Mouse (Mus musculus): ENCODE results near the gene Mroh3. TPM values are rescaled to one million over a fixed set of nuclear protein-coding genes. Genes with fewer than 3 reads are reported as not detected.

Mroh3 gene
- polyA plus RNA-seq, 1 experiment = not detected

DNA sequence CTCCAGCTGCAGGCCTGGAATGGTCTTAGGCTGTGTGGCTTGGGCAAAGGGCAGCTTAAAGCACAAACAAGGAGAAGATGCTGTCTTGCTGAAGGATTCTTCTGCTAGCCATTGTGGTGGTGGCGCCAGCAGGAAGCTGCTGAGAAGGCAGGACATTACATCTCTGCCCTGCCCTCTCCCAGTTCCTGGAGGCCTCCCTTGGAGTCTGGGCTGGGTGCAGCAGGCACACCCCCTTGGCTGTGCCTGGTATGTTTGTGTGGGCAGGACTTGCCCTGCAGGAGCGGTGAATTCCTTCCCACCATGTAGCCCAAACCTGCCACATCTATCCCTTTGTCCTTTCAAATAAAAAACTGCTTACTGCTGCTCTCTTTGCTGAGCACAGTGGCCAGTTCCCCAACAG, 35.5 kb downstream of the Mroh3 start:
- H3K27ac ChIP-seq (ENCODE audit: control insufficient read depth, insufficient read depth, low read depth, low read length, poor library complexity) = no peak overlapping the region
- H3K4me1 ChIP-seq (ENCODE audit: control insufficient read depth, insufficient read depth, low read length) = no peaks in the 10 kb centered on the region
- H3K4me3 ChIP-seq (replicated peaks; ENCODE audit: control insufficient read depth, low read depth, low read length) = no peak overlapping the region
- TF ChIP-seq CTCF (IDR thresholded peaks at IDR 0.05; ENCODE audit: control insufficient read depth, insufficient read depth, low read length) (no peak), POLR2A (IDR thresholded peaks at IDR 0.05; ENCODE audit: borderline replicate concordance, control insufficient read depth, low read depth, low read length) (no peak)
- 74% methylated on average over 2 of the region's 2 CpGs for WGBS

DNA sequence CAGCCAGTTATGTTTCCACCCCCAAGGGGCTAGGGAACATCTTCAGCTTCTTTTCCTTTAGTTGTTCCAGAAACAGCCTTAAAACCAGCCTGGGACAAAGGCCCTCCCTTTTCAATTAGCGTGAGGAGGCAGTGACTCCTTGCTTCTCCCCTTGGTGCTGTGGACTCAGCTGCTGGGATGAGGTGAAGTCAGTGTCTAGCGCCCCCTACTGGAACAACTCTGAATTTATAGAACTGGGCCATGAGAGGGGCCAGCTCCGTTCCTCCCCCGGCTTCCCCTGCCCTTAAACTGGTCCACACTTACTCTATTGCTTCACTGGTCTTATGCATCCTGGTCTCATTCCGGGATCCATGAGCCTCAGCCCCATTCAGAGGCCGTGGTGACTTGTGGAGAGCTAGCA, 37.4 kb downstream of the Mroh3 start:
- H3K4me3 ChIP-seq (replicated peaks; ENCODE audit: control insufficient read depth, low read depth, low read length) = no peak overlapping the region
- no peak overlapping the region for H3K27ac ChIP-seq (ENCODE audit: control insufficient read depth, insufficient read depth, low read depth, low read length, poor library complexity)
- no peaks in the 10 kb centered on the region for H3K4me1 ChIP-seq (ENCODE audit: control insufficient read depth, insufficient read depth, low read length)
- 34% methylated on average over 6 of the region's 6 CpGs for WGBS
- peak; percentile 79 for TF ChIP-seq CTCF (IDR thresholded peaks at IDR 0.05; ENCODE audit: control insufficient read depth, insufficient read depth, low read length)
- no peak for TF ChIP-seq POLR2A (IDR thresholded peaks at IDR 0.05; ENCODE audit: borderline replicate concordance, control insufficient read depth, low read depth, low read length)

DNA sequence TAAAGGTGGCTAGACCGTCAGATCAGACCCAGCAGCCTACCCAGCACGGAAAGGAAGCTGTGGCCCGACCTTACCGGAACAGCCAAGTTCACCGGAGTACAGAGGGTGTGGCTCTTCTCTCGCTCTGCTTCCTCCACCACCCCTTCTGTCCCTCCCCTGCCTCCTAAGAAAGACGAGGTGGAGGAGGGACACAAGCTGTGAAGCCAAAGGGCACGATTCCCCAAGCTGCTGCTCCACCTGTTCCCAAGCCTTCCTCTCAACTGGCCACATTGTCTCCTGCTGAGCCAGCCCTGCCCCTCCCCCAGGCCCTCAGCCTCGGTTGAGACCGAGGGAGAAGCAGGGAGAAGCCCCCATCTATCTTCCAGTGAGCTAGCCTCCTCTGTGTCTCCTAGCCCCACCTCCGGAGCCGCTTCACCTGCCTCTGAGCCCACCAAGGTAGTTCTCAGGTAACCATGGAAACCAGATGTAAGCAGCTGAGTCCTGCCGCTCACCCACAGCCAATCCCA, 38.5 kb downstream of the Mroh3 start:
- Histone ChIP-seq H3K4me3 (replicated peaks; ENCODE audit: control insufficient read depth, low read depth, low read length) (no peak overlapping the region), H3K4me1 (ENCODE audit: control insufficient read depth, insufficient read depth, low read length) (peaks cover 2% of the 10 kb centered on the region), H3K27ac (ENCODE audit: control insufficient read depth, insufficient read depth, low read depth, low read length, poor library complexity) (no peak overlapping the region)
- WGBS = 26% methylated on average over 13 of the region's 13 CpGs
- no peak for TF ChIP-seq CTCF (IDR thresholded peaks at IDR 0.05; ENCODE audit: control insufficient read depth, insufficient read depth, low read length)
- TF ChIP-seq POLR2A (IDR thresholded peaks at IDR 0.05; ENCODE audit: borderline replicate concordance, control insufficient read depth, low read depth, low read length) = 0 out of 2 replicates have a peak, but pooled peaks have one; percentile 9

DNA sequence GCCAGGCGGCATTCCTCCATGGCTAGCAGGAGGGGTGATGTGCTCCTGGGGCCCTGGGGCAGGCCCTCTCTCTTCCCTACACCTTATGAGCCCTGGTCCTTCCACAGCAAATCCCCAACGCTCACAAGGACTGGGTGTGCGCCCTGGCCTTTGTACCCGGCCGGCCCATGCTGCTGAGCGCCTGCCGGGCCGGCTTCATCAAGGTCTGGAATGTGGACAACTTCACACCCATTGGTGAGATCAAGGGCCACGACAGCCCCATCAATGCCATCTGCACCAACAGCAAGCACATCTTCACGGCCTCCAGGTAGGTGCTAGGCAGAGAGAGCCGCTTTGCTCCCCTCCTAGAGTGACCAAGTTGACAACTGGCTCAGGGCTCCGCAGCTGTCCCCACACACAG, 39.9 kb downstream of the Mroh3 start:
- Histone ChIP-seq H3K4me3 (replicated peaks; ENCODE audit: control insufficient read depth, low read depth, low read length) (no peak overlapping the region), H3K27ac (ENCODE audit: control insufficient read depth, insufficient read depth, low read depth, low read length, poor library complexity) (no peak overlapping the region), H3K4me1 (ENCODE audit: control insufficient read depth, insufficient read depth, low read length) (peaks cover 3% of the 10 kb centered on the region)
- TF ChIP-seq CTCF (IDR thresholded peaks at IDR 0.05; ENCODE audit: control insufficient read depth, insufficient read depth, low read length) (no peak), POLR2A (IDR thresholded peaks at IDR 0.05; ENCODE audit: borderline replicate concordance, control insufficient read depth, low read depth, low read length) (no peak)
- 93% methylated on average over 12 of the region's 12 CpGs for WGBS

DNA sequence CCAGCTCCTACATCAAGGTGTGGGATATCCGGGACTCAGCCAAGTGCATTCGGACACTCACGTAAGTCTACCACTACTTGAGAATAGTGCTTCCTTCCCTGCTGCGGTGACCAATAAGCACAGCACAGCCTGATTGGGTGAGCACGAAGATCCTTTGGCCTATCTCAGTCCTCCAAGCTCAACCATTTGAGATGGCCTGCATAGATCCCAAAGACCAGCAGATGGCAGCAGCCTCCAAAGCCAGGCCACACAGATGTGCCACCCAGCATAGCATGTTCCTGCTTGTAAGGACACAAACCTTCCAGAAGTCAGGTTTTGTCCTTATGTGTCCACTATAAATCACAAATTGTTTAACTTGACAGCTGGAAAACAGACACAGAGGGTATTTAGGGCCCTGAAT, 42.5 kb downstream of the Mroh3 start:
- no peak overlapping the region for H3K4me3 ChIP-seq (replicated peaks; ENCODE audit: control insufficient read depth, low read depth, low read length)
- TF ChIP-seq POLR2A (IDR thresholded peaks at IDR 0.05; ENCODE audit: borderline replicate concordance, control insufficient read depth, low read depth, low read length) (no peak), CTCF (IDR thresholded peaks at IDR 0.05; ENCODE audit: control insufficient read depth, insufficient read depth, low read length) (peak; percentile 89)
- peaks cover 3% of the 10 kb centered on the region for H3K4me1 ChIP-seq (ENCODE audit: control insufficient read depth, insufficient read depth, low read length)
- H3K27ac ChIP-seq (ENCODE audit: control insufficient read depth, insufficient read depth, low read depth, low read length, poor library complexity) = no peak overlapping the region
- WGBS = 15% methylated on average over 5 of the region's 5 CpGs

DNA sequence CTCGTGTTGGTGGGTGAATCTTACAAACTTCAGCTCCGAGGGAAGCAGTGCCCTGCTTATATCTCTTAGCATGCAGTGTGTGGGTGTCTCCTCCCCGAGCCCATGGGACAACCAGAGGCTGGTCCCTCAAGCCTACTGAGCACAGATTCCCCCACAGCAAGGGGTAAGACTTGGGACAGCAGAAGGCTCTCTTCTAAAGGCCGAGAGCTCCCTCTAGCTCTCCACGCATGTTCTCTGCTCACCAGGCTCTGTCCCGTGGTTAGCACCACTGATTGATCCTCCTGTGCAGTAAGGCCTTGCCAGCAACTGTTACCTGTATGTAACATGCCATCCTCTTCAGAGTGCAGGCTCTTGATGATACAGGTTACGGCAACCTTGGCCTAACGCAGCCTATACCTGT, 45.0 kb downstream of the Mroh3 start:
- H3K4me1 ChIP-seq (ENCODE audit: control insufficient read depth, insufficient read depth, low read length) = peaks cover 3% of the 10 kb centered on the region
- WGBS = 83% methylated on average over 8 of the region's 8 CpGs
- H3K4me3 ChIP-seq (replicated peaks; ENCODE audit: control insufficient read depth, low read depth, low read length) = no peak overlapping the region
- peak; percentile 34; the same call in 1 of the 2 replicates for TF ChIP-seq CTCF (IDR thresholded peaks at IDR 0.05; ENCODE audit: control insufficient read depth, insufficient read depth, low read length)
- no peak for TF ChIP-seq POLR2A (IDR thresholded peaks at IDR 0.05; ENCODE audit: borderline replicate concordance, control insufficient read depth, low read depth, low read length)
- no peak overlapping the region for H3K27ac ChIP-seq (ENCODE audit: control insufficient read depth, insufficient read depth, low read depth, low read length, poor library complexity)

DNA sequence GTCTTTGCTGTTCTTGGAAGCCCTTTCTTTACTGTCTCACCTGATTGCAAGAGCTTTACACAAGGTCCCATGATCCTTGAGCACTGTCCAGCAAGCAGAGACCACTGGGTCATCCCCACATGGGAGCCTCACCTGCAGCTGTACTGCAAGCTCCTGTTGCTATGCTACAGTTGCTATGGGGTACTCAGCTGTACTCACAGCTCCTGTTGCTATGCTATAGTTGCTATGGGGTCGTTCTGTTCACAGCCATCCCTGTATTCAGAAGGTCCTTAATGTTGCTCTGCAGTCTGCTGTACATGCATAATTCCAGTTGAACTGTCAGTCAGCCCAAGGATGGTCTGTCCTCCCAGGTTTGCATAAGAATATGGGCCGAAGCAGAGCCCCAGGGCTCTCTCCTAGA, 47.2 kb downstream of the Mroh3 start:
- WGBS = 76% methylated on average over 2 of the region's 2 CpGs
- Histone ChIP-seq H3K4me1 (ENCODE audit: control insufficient read depth, insufficient read depth, low read length) (peaks cover 3% of the 10 kb centered on the region), H3K27ac (ENCODE audit: control insufficient read depth, insufficient read depth, low read depth, low read length, poor library complexity) (no peak overlapping the region), H3K4me3 (replicated peaks; ENCODE audit: control insufficient read depth, low read depth, low read length) (no peak overlapping the region)
- TF ChIP-seq CTCF (IDR thresholded peaks at IDR 0.05; ENCODE audit: control insufficient read depth, insufficient read depth, low read length) (no peak), POLR2A (IDR thresholded peaks at IDR 0.05; ENCODE audit: borderline replicate concordance, control insufficient read depth, low read depth, low read length) (no peak)

DNA sequence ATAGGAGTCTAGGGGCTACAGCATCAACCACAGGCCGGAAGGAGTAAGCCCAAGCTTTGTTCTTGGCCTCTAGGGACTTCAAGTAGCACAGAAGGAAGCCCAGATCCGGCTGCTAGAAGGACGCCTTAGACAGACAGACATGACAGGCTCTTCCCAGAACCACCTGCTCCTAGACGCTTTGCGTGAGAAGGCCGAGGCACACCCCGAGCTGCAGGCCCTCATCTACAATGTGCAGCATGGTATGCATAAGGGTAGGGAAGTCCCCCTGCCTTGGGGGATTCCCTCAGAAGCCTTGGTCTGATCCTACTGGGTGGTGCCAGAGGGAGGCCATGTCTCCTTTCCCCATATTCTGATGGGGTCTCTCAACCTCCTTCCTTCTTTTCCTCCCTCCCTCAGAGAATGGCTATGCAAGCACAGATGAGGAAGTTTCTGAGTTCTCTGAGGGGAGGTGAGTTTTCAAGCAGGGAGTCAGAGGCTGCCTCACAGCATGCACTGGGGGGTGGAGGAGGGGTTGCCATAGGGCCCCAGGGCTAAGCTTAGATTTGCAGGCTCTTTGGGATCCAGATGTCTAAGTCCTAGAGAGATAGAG, 51.2 kb downstream of the Mroh3 start:
- no peaks in the 10 kb centered on the region for H3K4me1 ChIP-seq (ENCODE audit: control insufficient read depth, insufficient read depth, low read length)
- H3K27ac ChIP-seq (ENCODE audit: control insufficient read depth, insufficient read depth, low read depth, low read length, poor library complexity) = no peak overlapping the region
- WGBS = 86% methylated on average over 7 of the region's 7 CpGs
- no peak overlapping the region for H3K4me3 ChIP-seq (replicated peaks; ENCODE audit: control insufficient read depth, low read depth, low read length)
- TF ChIP-seq POLR2A (IDR thresholded peaks at IDR 0.05; ENCODE audit: borderline replicate concordance, control insufficient read depth, low read depth, low read length) (no peak), CTCF (IDR thresholded peaks at IDR 0.05; ENCODE audit: control insufficient read depth, insufficient read depth, low read length) (no peak)

DNA sequence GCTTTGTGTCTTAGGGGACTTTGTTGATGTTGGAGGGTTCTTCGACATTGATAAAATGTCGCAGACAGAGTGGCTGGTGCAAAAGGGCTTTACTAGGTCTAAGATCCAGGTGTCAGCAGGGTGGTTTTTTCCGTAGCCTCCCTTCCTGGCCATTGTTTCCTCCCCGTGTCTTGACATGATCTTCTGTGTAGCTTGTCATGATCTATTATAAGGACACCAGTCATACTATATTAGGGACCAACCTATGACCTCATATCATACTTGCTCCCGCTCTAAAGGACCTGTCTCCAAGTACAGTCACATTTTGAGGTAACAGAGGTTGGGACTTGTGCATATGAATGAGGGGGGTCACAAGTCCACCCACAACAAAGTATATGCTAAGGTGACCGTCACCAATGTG, 51.7 kb downstream of the Mroh3 start:
- no peak for TF ChIP-seq POLR2A (IDR thresholded peaks at IDR 0.05; ENCODE audit: borderline replicate concordance, control insufficient read depth, low read depth, low read length)
- no peak for TF ChIP-seq CTCF (IDR thresholded peaks at IDR 0.05; ENCODE audit: control insufficient read depth, insufficient read depth, low read length)
- Histone ChIP-seq H3K4me3 (replicated peaks; ENCODE audit: control insufficient read depth, low read depth, low read length) (no peak overlapping the region), H3K27ac (ENCODE audit: control insufficient read depth, insufficient read depth, low read depth, low read length, poor library complexity) (no peak overlapping the region), H3K4me1 (ENCODE audit: control insufficient read depth, insufficient read depth, low read length) (no peaks in the 10 kb centered on the region)
- 86% methylated on average over 6 of the region's 6 CpGs for WGBS

All from bone marrow, adult 2 months (tissue).